Mouse (Mus musculus): Measurements from ENCODE around the gene Hps4. TPM values are rescaled to one million over a fixed set of nuclear protein-coding genes. Genes with fewer than 3 reads are reported as not detected.

The Hps4 gene
- polyA plus RNA-seq, 1 experiment from 2014 or later = 43.2 TPM

DNA sequence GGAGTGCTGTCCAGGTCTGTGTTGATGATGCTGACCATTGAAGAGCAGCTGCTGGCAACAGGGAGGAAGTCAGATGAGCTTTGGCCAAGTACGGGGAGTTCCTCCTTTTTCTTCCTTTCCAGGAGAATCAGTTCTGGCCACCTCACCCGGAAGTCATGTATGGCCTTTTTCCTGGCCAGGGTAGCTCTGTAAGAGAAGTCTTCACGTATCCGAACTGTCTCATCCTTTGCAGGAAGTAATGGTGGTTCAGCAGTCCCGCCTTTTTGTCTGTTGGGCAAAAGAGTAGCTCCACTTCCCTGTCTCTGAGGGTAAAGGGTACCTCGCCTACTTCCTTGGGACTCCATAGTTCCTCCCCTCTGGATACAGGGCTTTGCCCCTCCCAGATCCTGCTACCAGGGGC is 12.6 kb downstream of the Hps4 start:
- no peak for ATAC-seq (ENCODE audit: low FRiP score)
- Histone ChIP-seq H3K4me3 (no peak overlapping the region), H3K9ac (no peak overlapping the region), H3K27me3 (no peaks in the 10 kb centered on the region), H3K36me3 (peaks cover 84% of the 10 kb centered on the region), H3K9me3 (no peaks in the 10 kb centered on the region), H3K27ac (no peak overlapping the region), H3K4me1 (replicated peaks) (no peaks in the 10 kb centered on the region), H3K4me2 (no peak overlapping the region)
- 89% methylated on average over 6 of the region's 6 CpGs for WGBS

DNA sequence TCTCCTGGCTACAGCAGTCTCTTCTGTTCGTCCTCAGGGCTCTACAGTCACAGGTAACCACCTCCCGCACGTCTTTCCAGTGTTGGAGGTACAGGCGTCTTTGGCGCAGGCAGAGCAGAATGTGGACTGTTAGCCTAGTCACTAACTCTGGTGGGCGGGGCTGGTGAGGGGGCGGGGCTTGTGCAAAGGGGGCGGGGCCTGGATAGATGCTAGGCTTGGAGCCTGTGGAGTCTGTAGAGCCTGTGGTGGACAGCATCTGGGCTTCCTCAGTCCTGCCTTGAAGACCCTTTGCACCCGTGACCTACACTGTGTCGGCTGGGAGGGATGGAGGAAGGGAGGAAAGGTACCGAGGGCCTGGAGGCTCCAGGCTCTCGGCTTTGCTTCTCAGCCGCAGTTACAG is 13.0 kb downstream of the Hps4 start, which contains the start of gene Gm6583:
TSS of gene Gm6583 (minus strand) at position 124 of the 400 bp plus-strand sequence.
- ATAC-seq (ENCODE audit: low FRiP score) = no peak; the same call in 1 of the 2 replicates
- Histone ChIP-seq H3K4me1 (replicated peaks) (no peaks in the 10 kb centered on the region), H3K9ac (no peak within 1 kb of the TSS), H3K27me3 (no peaks in the 10 kb centered on the region), H3K4me2 (no peak within 1 kb of the TSS), H3K36me3 (peaks cover 80% of the 10 kb centered on the region), H3K9me3 (no peaks in the 10 kb centered on the region), H3K4me3 (no peak within 1 kb of the TSS), H3K27ac (no peak within 1 kb of the TSS; the same call in 1 of the 2 replicates)
- 66% methylated on average over 13 of the region's 13 CpGs for WGBS

DNA sequence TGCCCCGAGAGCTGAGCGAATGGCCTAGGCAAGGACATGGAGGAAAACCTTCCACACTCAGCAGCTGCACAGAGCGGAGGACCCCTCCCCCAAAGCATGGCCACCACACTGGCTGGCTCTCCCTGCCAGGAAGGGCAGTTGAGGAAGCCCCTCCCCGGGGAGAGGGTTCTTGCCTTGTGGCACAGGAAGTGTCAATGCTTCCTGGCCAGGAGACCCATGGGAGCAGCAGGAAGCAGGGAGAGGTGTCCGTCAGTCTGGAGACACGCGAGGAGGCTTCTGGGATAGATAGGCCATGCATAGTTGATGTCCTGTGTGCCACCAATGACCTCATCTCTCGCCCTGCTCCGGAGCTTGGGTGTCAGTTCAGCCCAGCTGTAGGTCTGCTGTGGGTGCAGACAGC is 13.4 kb downstream of the Hps4 start:
- Histone ChIP-seq H3K4me2 (no peak overlapping the region), H3K4me1 (replicated peaks) (no peaks in the 10 kb centered on the region), H3K27ac (no peak overlapping the region; the same call in 1 of the 2 replicates), H3K9me3 (no peaks in the 10 kb centered on the region), H3K36me3 (peaks cover 76% of the 10 kb centered on the region), H3K9ac (no peak overlapping the region), H3K27me3 (no peaks in the 10 kb centered on the region), H3K4me3 (no peak overlapping the region)
- WGBS = 94% methylated on average over 9 of the region's 9 CpGs
- no peak for ATAC-seq (ENCODE audit: low FRiP score)

DNA sequence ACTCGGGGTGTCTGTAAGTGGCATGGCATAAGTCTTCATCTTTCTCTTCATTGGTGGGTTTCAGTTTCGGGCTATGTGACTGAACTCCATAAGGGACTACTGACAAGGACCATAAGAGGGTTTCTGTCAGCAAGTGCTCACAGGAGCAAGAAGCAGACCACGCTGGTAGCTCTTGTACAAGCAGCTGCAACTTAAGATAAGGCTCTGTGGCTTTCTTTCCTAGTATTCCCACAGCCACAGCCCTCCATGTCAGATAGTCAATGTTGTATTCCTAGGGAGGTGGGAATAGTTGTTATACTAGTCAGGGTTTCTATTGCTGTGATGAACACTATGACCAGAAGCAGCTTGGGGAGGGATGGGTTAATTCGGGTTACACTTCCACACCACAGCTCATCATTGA is 16.6 kb downstream of the Hps4 start:
- Histone ChIP-seq H3K27me3 (no peaks in the 10 kb centered on the region), H3K4me2 (no peak overlapping the region), H3K36me3 (peaks cover 74% of the 10 kb centered on the region), H3K4me1 (replicated peaks) (no peaks in the 10 kb centered on the region), H3K4me3 (no peak overlapping the region), H3K27ac (no peak overlapping the region), H3K9me3 (no peaks in the 10 kb centered on the region), H3K9ac (no peak overlapping the region)
- ATAC-seq (ENCODE audit: low FRiP score) = no peak
- WGBS = 96% methylated on average over 4 of the region's 4 CpGs

DNA sequence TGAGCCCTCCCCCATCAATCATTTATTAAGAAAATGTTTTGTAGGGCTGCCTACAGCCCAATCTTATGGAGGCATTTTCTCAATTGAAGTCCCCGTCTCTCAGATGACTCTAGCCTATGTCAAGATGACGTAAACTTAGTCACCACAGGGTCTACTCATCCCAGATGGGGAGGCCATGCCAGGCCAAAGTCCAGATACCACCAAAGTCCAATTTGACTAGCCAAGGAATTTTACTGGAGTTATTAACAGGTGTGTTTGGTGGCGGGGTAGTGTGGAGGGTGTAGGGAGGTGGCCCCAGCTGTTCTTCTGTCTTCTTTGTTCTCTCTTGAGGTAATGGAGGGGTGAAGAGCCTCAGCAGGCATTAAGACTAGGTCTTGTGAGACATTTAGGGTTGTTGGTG is 17.2 kb downstream of the Hps4 start:
- no peak overlapping the region for H3K27ac ChIP-seq
- H3K4me2 ChIP-seq = no peak overlapping the region
- no peaks in the 10 kb centered on the region for H3K27me3 ChIP-seq
- H3K4me1 ChIP-seq (replicated peaks) = no peaks in the 10 kb centered on the region
- H3K9me3 ChIP-seq = no peaks in the 10 kb centered on the region
- ATAC-seq (ENCODE audit: low FRiP score) = no peak
- H3K9ac ChIP-seq = no peak overlapping the region
- H3K36me3 ChIP-seq = peaks cover 74% of the 10 kb centered on the region
- 94% methylated on average over 3 of the region's 3 CpGs for WGBS
- H3K4me3 ChIP-seq = no peak overlapping the region

DNA sequence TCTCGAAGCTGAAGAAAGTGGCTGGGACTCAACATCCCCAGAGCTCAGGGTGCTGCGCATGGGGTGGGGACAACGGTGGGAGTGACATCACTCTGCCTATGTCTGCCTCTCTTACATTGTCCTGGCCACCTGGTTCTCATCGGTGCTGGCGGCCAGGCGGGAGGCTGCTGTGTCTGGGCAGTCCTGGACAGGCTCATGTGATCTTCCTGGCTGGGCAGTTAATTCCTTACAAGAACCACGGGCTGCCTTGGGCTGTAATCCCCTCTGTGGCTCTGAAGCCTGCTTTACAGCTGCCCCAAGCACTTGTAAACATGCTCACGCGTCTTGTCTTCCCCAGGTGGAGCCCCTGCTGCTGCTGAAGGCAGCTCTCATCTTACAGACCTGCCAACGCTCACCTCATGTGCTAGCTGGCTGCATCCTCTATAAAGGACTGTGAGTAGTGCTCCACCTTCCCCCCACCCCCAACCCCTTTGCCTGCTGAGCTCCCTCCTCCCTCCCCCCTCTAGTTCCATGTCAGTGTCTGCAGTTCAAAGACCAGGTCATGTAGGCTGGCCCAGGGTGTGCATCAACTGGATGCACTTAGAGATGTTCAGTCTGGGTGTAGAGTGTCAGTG is 21.4 kb downstream of the Hps4 start:
- H3K36me3 ChIP-seq = peaks cover 69% of the 10 kb centered on the region
- no peak overlapping the region for H3K4me3 ChIP-seq
- no peak overlapping the region for H3K27ac ChIP-seq
- H3K9me3 ChIP-seq = no peaks in the 10 kb centered on the region
- H3K4me2 ChIP-seq = no peak overlapping the region
- no peak overlapping the region for H3K9ac ChIP-seq
- whole genome bisulfite sequencing = 81% methylated on average over 10 of the region's 10 CpGs
- no peaks in the 10 kb centered on the region for H3K27me3 ChIP-seq
- no peak for ATAC-seq (ENCODE audit: low FRiP score)
- H3K4me1 ChIP-seq (replicated peaks) = peaks cover 8% of the 10 kb centered on the region

DNA sequence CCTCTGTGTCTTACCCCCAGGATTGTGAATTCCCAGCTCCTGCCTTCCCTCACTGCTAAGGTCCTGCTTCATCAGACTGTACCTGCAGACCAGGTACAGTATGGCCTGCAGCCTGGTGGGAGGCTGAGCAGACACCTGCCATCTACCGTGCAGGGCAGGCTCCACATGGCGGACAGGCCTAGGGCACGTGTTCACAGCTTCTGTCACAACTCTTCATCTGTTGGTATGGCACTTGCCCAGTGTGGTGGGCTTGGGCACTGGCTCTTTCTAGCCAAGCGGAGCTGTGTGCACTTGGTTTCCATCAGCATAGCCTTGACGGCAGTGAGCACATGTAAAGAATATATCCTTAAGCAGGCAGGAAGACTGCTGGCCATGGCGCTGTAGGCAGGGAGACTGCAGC is 24.0 kb downstream of the Hps4 start:
- Histone ChIP-seq H3K4me1 (replicated peaks) (peaks cover 34% of the 10 kb centered on the region), H3K27me3 (no peaks in the 10 kb centered on the region), H3K9ac (no peak overlapping the region), H3K27ac (no peak overlapping the region), H3K4me2 (no peak overlapping the region), H3K9me3 (no peaks in the 10 kb centered on the region), H3K36me3 (peaks cover 85% of the 10 kb centered on the region), H3K4me3 (no peak overlapping the region)
- ATAC-seq (ENCODE audit: low FRiP score) = no peak
- WGBS = 92% methylated on average over 6 of the region's 6 CpGs

DNA sequence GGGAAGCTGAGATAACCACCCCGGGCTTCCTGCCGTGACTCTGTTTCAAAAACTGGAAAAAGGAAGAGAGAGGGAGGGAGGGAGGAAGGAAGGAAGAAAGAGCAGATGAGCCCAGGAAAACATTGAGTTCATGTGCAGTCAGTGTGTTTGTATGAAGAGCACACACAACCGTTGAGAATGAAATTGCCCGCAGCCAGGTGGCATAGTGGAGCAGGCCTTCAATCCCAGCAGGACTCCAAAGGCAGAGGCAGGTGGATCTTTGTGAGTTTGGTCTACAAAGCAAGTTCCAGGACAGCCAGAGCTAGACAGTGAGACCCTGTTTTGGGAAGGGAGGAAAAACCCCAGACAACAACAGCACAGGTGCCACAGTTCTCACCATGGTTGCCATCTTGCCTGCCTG is 24.5 kb downstream of the Hps4 start:
- 93% methylated on average over 4 of the region's 4 CpGs for WGBS
- no peak overlapping the region for H3K4me3 ChIP-seq

DNA sequence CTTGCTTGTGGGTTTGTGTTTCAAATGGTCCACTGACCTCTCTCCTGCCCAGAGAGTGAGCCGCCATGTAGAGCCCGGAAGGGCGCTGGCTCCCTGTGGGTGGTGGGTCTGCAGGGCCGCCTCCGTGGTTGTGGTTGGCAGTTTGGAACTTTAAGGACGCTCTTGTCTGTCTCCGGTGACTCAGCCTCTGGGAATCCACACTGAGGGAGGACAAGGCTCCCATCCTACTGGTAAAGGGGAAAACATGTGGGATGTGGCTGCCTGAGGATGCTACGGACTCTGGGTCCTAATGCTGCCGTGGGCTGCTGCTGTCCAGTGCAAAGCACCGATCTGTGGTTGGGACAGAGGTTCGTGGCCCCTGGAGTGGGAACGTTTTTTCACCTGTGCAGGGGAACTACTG is 25.0 kb downstream of the Hps4 start:
- no peaks in the 10 kb centered on the region for H3K27me3 ChIP-seq
- no peaks in the 10 kb centered on the region for H3K9me3 ChIP-seq
- no peak overlapping the region for H3K4me2 ChIP-seq
- no peak overlapping the region for H3K27ac ChIP-seq
- H3K4me3 ChIP-seq = no peak overlapping the region
- H3K4me1 ChIP-seq (replicated peaks) = peaks cover 45% of the 10 kb centered on the region
- no peak overlapping the region for H3K9ac ChIP-seq
- H3K36me3 ChIP-seq = peaks cover 75% of the 10 kb centered on the region
- WGBS = 91% methylated on average over 12 of the region's 12 CpGs
- ATAC-seq (ENCODE audit: low FRiP score) = no peak

More for the DNA sequence above, 24.5 kb downstream of the Hps4 start:
- Histone ChIP-seq H3K27ac (no peak overlapping the region), H3K36me3 (peaks cover 80% of the 10 kb centered on the region), H3K4me2 (no peak overlapping the region), H3K9ac (no peak overlapping the region), H3K4me1 (replicated peaks) (peaks cover 39% of the 10 kb centered on the region), H3K27me3 (no peaks in the 10 kb centered on the region), H3K9me3 (no peaks in the 10 kb centered on the region)
- ATAC-seq (ENCODE audit: low FRiP score) = no peak

DNA sequence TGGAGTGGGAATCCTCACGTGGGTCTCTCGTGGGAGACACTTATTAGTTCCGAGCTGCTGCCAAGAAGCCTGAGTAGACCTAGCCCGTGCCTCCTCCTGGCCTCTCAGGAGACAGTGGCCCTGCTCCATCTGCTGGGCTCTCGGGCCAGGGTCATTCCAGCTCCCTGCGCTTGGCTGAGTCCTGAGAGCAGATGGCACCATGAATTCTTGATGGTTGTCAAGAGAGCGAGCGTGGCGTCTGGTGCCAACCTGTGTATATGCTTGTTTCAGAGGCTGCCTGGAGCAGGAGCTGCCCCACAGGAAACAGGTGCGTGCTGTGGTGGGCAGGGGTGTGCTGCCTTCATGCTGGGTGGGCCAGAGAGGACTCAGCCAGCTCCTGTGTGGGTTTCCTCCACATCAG is 25.8 kb downstream of the Hps4 start:
- ATAC-seq (ENCODE audit: low FRiP score) = no peak
- H3K36me3 ChIP-seq = peaks cover 72% of the 10 kb centered on the region
- peak overlapping the region; percentile 53; the same call in 1 of the 2 replicates for H3K9ac ChIP-seq
- H3K4me2 ChIP-seq = no peak overlapping the region
- no peak overlapping the region for H3K4me3 ChIP-seq
- peak overlapping the region; percentile 46; the same call in 1 of the 2 replicates for H3K27ac ChIP-seq
- H3K9me3 ChIP-seq = no peaks in the 10 kb centered on the region
- no peaks in the 10 kb centered on the region for H3K27me3 ChIP-seq
- 49% methylated on average over 10 of the region's 10 CpGs for WGBS
- peaks cover 48% of the 10 kb centered on the region for H3K4me1 ChIP-seq (replicated peaks)

DNA sequence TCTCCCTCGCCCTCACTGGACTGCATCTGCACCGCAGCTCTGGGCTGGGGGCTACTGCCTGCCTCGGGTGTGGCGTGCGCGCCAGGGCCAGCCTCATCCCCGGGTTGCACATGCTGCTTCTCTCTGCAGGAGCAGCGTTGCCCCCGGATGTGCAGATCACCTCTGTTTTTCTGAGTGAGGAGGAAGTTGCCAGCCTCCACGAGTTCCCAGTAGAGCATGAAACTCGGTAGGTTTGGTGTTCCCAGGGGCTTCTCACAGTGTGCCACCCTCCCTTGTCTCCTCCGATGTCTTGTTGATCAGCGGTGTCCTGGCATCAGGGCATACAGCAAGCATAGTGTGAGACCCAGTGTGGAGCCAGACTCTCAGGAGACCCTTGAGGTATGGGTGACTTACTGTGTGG is 26.4 kb downstream of the Hps4 start:
- peak overlapping the region; percentile 53 for H3K9ac ChIP-seq
- peaks cover 48% of the 10 kb centered on the region for H3K4me1 ChIP-seq (replicated peaks)
- WGBS = 79% methylated on average over 13 of the region's 13 CpGs
- H3K4me2 ChIP-seq = no peak overlapping the region
- H3K27ac ChIP-seq = peak overlapping the region; percentile 46; the same call in 1 of the 2 replicates
- H3K9me3 ChIP-seq = no peaks in the 10 kb centered on the region
- H3K36me3 ChIP-seq = peaks cover 71% of the 10 kb centered on the region
- H3K27me3 ChIP-seq = no peaks in the 10 kb centered on the region
- ATAC-seq (ENCODE audit: low FRiP score) = no peak
- no peak overlapping the region for H3K4me3 ChIP-seq

DNA sequence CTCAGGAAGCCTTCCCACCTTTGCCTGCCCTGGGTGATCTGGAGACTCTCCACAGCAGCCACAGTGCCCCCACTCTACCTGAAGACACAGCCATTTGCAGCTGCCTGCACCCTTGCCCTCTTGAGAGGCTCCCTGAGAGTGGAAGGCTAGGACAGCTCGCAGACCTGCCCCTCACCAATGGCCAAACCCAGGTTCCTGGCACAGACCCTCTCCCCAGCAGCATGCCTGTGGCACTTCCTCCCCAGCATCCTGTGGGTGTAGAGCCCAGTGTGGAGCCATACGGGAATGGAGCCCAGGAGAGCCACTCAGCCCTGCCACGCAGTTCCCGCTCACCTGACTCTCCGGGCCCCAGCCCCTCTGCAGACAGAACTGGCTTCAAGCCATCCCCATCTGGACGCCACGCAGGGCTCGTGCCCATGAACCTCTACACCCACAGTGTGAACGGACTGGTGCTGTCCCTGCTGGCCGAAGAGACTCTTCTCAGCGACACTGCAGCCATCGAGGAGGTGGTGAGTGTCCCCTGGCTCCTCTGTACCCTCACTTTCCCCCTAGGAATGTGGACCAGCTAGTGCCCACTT is 27.4 kb downstream of the Hps4 start:
- no peak for ATAC-seq (ENCODE audit: low FRiP score)
- Histone ChIP-seq H3K4me2 (no peak overlapping the region), H3K4me3 (no peak overlapping the region), H3K9ac (peak overlapping the region; percentile 53; the same call in 1 of the 2 replicates), H3K27me3 (no peaks in the 10 kb centered on the region), H3K27ac (peak overlapping the region; percentile 94), H3K4me1 (replicated peaks) (peaks cover 48% of the 10 kb centered on the region), H3K36me3 (peaks cover 71% of the 10 kb centered on the region), H3K9me3 (no peaks in the 10 kb centered on the region)
- WGBS = 84% methylated on average over 12 of the region's 12 CpGs

DNA sequence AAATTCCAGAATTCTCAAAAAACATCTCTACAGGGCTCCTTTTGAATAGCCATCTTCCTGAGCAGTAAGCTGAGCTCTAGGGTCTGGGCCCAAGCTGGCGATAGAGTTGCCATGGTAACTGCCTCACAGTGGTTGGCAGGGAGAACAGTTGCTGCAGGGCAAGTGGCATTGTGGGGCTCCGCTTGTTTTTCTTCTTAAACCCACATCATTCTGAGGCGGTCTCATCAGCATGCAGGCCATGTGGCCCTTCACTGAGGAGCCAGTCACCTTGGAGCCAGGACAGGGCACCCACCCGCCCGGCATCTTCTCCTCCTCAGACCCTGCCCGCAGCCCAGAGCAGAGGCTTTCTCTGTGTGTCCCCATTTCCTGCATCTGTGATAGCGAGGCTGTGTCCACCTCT is 29.1 kb downstream of the Hps4 start:
- Histone ChIP-seq H3K4me2 (peak overlapping the region; percentile 36), H3K27me3 (no peaks in the 10 kb centered on the region), H3K4me1 (replicated peaks) (peaks cover 48% of the 10 kb centered on the region), H3K9ac (peak overlapping the region; percentile 66), H3K27ac (peak overlapping the region; percentile 94), H3K36me3 (peaks cover 74% of the 10 kb centered on the region), H3K9me3 (no peaks in the 10 kb centered on the region), H3K4me3 (no peak overlapping the region)
- 11% methylated on average over 7 of the region's 7 CpGs for WGBS
- peak; percentile 89 for ATAC-seq (ENCODE audit: low FRiP score)
